Comparison of ENCODE assay signal across 28 mouse cellular contexts in genomic region chr3:28358391-28358790, GRCm38 (mm10).
"Had no signal": no experiment of that assay in that cellular context is flagged by ENCODE, and none has a peak within 500 bp of the region (broad histone marks: within the 10 kb centered on the region; RNA-seq: fewer than 3 reads in every experiment).

No protein-coding gene starts in this region.

- ATAC-seq: forebrain, embryonic 13.5 days; forebrain, embryonic 14.5 days; forebrain, embryonic 15.5 days; forebrain, embryonic 16.5 days; forebrain, postnatal 0 days had no signal

- H3K4me3 ChIP-seq: embryonic facial prominence, embryonic 10.5 days; embryonic facial prominence, embryonic 12.5 days; embryonic facial prominence, embryonic 15.5 days; erythroblast, embryonic 14.5 days; forebrain, embryonic 10.5 days; forebrain, embryonic 12.5 days; forebrain, embryonic 13.5 days; forebrain, embryonic 15.5 days; gastrocnemius, adult 2 months; heart, adult 2 months had no signal

- H3K27me3 ChIP-seq: embryonic facial prominence, embryonic 12.5 days; embryonic facial prominence, embryonic 13.5 days; embryonic facial prominence, embryonic 15.5 days; forebrain, embryonic 12.5 days; forebrain, embryonic 13.5 days; forebrain, embryonic 15.5 days had no signal

- H3K4me2 ChIP-seq: forebrain, embryonic 12.5 days; forebrain, embryonic 13.5 days; forebrain, embryonic 15.5 days had no signal

- H3K4me1 ChIP-seq: forebrain, embryonic 12.5 days; forebrain, embryonic 13.5 days; forebrain, embryonic 15.5 days had no signal

- H3K27ac ChIP-seq: embryonic facial prominence, embryonic 12.5 days; embryonic facial prominence, embryonic 13.5 days; embryonic facial prominence, embryonic 15.5 days; forebrain, embryonic 10.5 days; forebrain, embryonic 12.5 days; forebrain, embryonic 13.5 days; forebrain, embryonic 15.5 days; gastrocnemius, adult 2 months; heart, adult 2 months had no signal

- DNase-seq: cerebellum, adult 2 months; cerebellum, adult 8-10 months; cerebellum, adult 9-10 months; cerebellum, adult 9-11 months; cerebellum, postnatal 10 days; cerebellum, postnatal 14 days; cerebellum, postnatal 25 days; cerebellum, postnatal 36 days; embryo, embryonic 11 days; forebrain, postnatal 0 days; gastrocnemius, adult 2 months; gastrocnemius, postnatal 10 days; gastrocnemius, postnatal 14 days; gastrocnemius, postnatal 25 days; gastrocnemius, postnatal 36 days; heart, adult 18-20 months; heart, adult 2 months had no signal

- H3K36me3 ChIP-seq: embryonic facial prominence, embryonic 12.5 days; embryonic facial prominence, embryonic 13.5 days; embryonic facial prominence, embryonic 15.5 days; forebrain, embryonic 10.5 days; forebrain, embryonic 12.5 days had no signal

- H3K9me3 ChIP-seq: embryonic facial prominence, embryonic 12.5 days; embryonic facial prominence, embryonic 13.5 days; forebrain, embryonic 10.5 days; forebrain, embryonic 12.5 days; forebrain, embryonic 13.5 days; forebrain, embryonic 15.5 days had no signal

- H3K9ac ChIP-seq: embryonic facial prominence, embryonic 12.5 days; embryonic facial prominence, embryonic 13.5 days; embryonic facial prominence, embryonic 15.5 days; forebrain, embryonic 12.5 days; forebrain, embryonic 13.5 days; forebrain, embryonic 15.5 days; forebrain, postnatal 0 days had no signal
